Mouse (Mus musculus): ENCODE measurements at regions not wholly inside any gene's neighbourhood (a gene's known extent, or its start where the extent isn't known, plus 50 kb on each side); places are given as distances from the start of the nearest gene placed in this dataset.

- H3K27ac ChIP-seq (ENCODE audit: low read depth, low read length) = no peak overlapping the region
- no peak overlapping the region for H3K4me2 ChIP-seq (ENCODE audit: low read depth, low read length)
- no peak for ATAC-seq (ENCODE audit: low read depth)
- no peaks in the 10 kb centered on the region for H3K36me3 ChIP-seq (ENCODE audit: control insufficient read depth, insufficient read depth, low read length)
- no peak overlapping the region for H3K9ac ChIP-seq (replicated peaks; ENCODE audit: low read depth, low read length)
- no peak overlapping the region for H3K4me3 ChIP-seq (ENCODE audit: low read depth, low read length)
- 0 out of 2 replicates have a peak, but pooled peaks cover 4% of the 10 kb centered on the region for H3K4me1 ChIP-seq (ENCODE audit: control insufficient read depth, insufficient read depth, low read length)
- H3K27me3 ChIP-seq (ENCODE audit: control insufficient read depth, insufficient read depth, low read length) = no peaks in the 10 kb centered on the region
- WGBS = 38% methylated on average over 2 of the region's 2 CpGs
- no peaks in the 10 kb centered on the region for H3K9me3 ChIP-seq (ENCODE audit: control insufficient read depth, low read length)
Observed at GRCm38 (mm10) chr8:49361443-49361842, 517.7 kb upstream of the Tenm3 start.

- 43% methylated on average over 4 of the region's 4 CpGs for WGBS
- ATAC-seq (ENCODE audit: low read depth) = no peak
- Histone ChIP-seq H3K27me3 (ENCODE audit: control insufficient read depth, insufficient read depth, low read length) (no peaks in the 10 kb centered on the region), H3K27ac (ENCODE audit: low read depth, low read length) (no peak overlapping the region), H3K9me3 (ENCODE audit: control insufficient read depth, low read length) (no peaks in the 10 kb centered on the region), H3K4me2 (ENCODE audit: low read depth, low read length) (no peak overlapping the region), H3K4me3 (ENCODE audit: low read depth, low read length) (no peak overlapping the region), H3K36me3 (ENCODE audit: control insufficient read depth, insufficient read depth, low read length) (no peaks in the 10 kb centered on the region), H3K9ac (replicated peaks; ENCODE audit: low read depth, low read length) (no peak overlapping the region), H3K4me1 (ENCODE audit: control insufficient read depth, insufficient read depth, low read length) (0 out of 2 replicates have a peak, but pooled peaks cover 4% of the 10 kb centered on the region)
Observed at GRCm38 (mm10) chr8:49360121-49360520, 516.4 kb upstream of the Tenm3 start.

GRCm38 (mm10) chr8:49359671-49360070 is 515.9 kb upstream of the Tenm3 start:
- Histone ChIP-seq H3K9me3 (ENCODE audit: control insufficient read depth, low read length) (no peaks in the 10 kb centered on the region), H3K4me3 (ENCODE audit: low read depth, low read length) (no peak overlapping the region), H3K4me1 (ENCODE audit: control insufficient read depth, insufficient read depth, low read length) (0 out of 2 replicates have a peak, but pooled peaks cover 4% of the 10 kb centered on the region), H3K4me2 (ENCODE audit: low read depth, low read length) (no peak overlapping the region), H3K9ac (replicated peaks; ENCODE audit: low read depth, low read length) (no peak overlapping the region), H3K36me3 (ENCODE audit: control insufficient read depth, insufficient read depth, low read length) (no peaks in the 10 kb centered on the region), H3K27ac (ENCODE audit: low read depth, low read length) (no peak overlapping the region), H3K27me3 (ENCODE audit: control insufficient read depth, insufficient read depth, low read length) (no peaks in the 10 kb centered on the region)
- ATAC-seq (ENCODE audit: low read depth) = no peak
- WGBS = 59% methylated on average over 9 of the region's 9 CpGs

GRCm38 (mm10) chr8:49348602-49349001 is 504.9 kb upstream of the Tenm3 start:
- ATAC-seq (ENCODE audit: low read depth) = no peak
- H3K27ac ChIP-seq (ENCODE audit: low read depth, low read length) = no peak overlapping the region
- H3K9ac ChIP-seq (replicated peaks; ENCODE audit: low read depth, low read length) = no peak overlapping the region
- 90% methylated on average over 3 of the region's 3 CpGs for WGBS
- no peak overlapping the region for H3K4me2 ChIP-seq (ENCODE audit: low read depth, low read length)
- H3K9me3 ChIP-seq (ENCODE audit: control insufficient read depth, low read length) = no peaks in the 10 kb centered on the region
- no peaks in the 10 kb centered on the region for H3K4me1 ChIP-seq (ENCODE audit: control insufficient read depth, insufficient read depth, low read length)
- H3K36me3 ChIP-seq (ENCODE audit: control insufficient read depth, insufficient read depth, low read length) = no peaks in the 10 kb centered on the region
- no peak overlapping the region for H3K4me3 ChIP-seq (ENCODE audit: low read depth, low read length)
- no peaks in the 10 kb centered on the region for H3K27me3 ChIP-seq (ENCODE audit: control insufficient read depth, insufficient read depth, low read length)

- no peaks in the 10 kb centered on the region for H3K4me1 ChIP-seq (ENCODE audit: control insufficient read depth, insufficient read depth, low read length)
- H3K9ac ChIP-seq (replicated peaks; ENCODE audit: low read depth, low read length) = no peak overlapping the region
- H3K4me2 ChIP-seq (ENCODE audit: low read depth, low read length) = no peak overlapping the region
- 82% methylated on average over 4 of the region's 4 CpGs for WGBS
- ATAC-seq (ENCODE audit: low read depth) = no peak
- no peak overlapping the region for H3K27ac ChIP-seq (ENCODE audit: low read depth, low read length)
- H3K36me3 ChIP-seq (ENCODE audit: control insufficient read depth, insufficient read depth, low read length) = no peaks in the 10 kb centered on the region
- H3K9me3 ChIP-seq (ENCODE audit: control insufficient read depth, low read length) = no peaks in the 10 kb centered on the region
- no peak overlapping the region for H3K4me3 ChIP-seq (ENCODE audit: low read depth, low read length)
- no peaks in the 10 kb centered on the region for H3K27me3 ChIP-seq (ENCODE audit: control insufficient read depth, insufficient read depth, low read length)
Observed at GRCm38 (mm10) chr8:49338716-49339115, 495.0 kb upstream of the Tenm3 start.

- H3K27ac ChIP-seq (ENCODE audit: low read depth, low read length) = no peak overlapping the region
- no peaks in the 10 kb centered on the region for H3K9me3 ChIP-seq (ENCODE audit: control insufficient read depth, low read length)
- no peak for ATAC-seq (ENCODE audit: low read depth)
- WGBS = 77% methylated on average over 4 of the region's 4 CpGs
- no peaks in the 10 kb centered on the region for H3K27me3 ChIP-seq (ENCODE audit: control insufficient read depth, insufficient read depth, low read length)
- no peak overlapping the region for H3K4me3 ChIP-seq (ENCODE audit: low read depth, low read length)
- H3K4me1 ChIP-seq (ENCODE audit: control insufficient read depth, insufficient read depth, low read length) = no peaks in the 10 kb centered on the region
- no peak overlapping the region for H3K9ac ChIP-seq (replicated peaks; ENCODE audit: low read depth, low read length)
- H3K36me3 ChIP-seq (ENCODE audit: control insufficient read depth, insufficient read depth, low read length) = no peaks in the 10 kb centered on the region
- H3K4me2 ChIP-seq (ENCODE audit: low read depth, low read length) = no peak overlapping the region
Observed at GRCm38 (mm10) chr8:49326980-49327379, 483.2 kb upstream of the Tenm3 start.

GRCm38 (mm10) chr8:49321404-49321803 is 477.7 kb upstream of the Tenm3 start:
- 19% methylated on average over 3 of the region's 3 CpGs for WGBS
- Histone ChIP-seq H3K4me1 (ENCODE audit: control insufficient read depth, insufficient read depth, low read length) (no peaks in the 10 kb centered on the region), H3K27ac (ENCODE audit: low read depth, low read length) (no peak overlapping the region), H3K27me3 (ENCODE audit: control insufficient read depth, insufficient read depth, low read length) (no peaks in the 10 kb centered on the region), H3K9me3 (ENCODE audit: control insufficient read depth, low read length) (no peaks in the 10 kb centered on the region), H3K4me3 (ENCODE audit: low read depth, low read length) (no peak overlapping the region), H3K36me3 (ENCODE audit: control insufficient read depth, insufficient read depth, low read length) (no peaks in the 10 kb centered on the region), H3K9ac (replicated peaks; ENCODE audit: low read depth, low read length) (no peak overlapping the region), H3K4me2 (ENCODE audit: low read depth, low read length) (no peak overlapping the region)
- ATAC-seq (ENCODE audit: low read depth) = no peak

- 70% methylated on average over 10 of the region's 10 CpGs for WGBS
- H3K36me3 ChIP-seq (ENCODE audit: control insufficient read depth, insufficient read depth, low read length) = no peaks in the 10 kb centered on the region
- H3K4me1 ChIP-seq (ENCODE audit: control insufficient read depth, insufficient read depth, low read length) = no peaks in the 10 kb centered on the region
- no peak for ATAC-seq (ENCODE audit: low read depth)
- H3K4me2 ChIP-seq (ENCODE audit: low read depth, low read length) = no peak overlapping the region
- no peaks in the 10 kb centered on the region for H3K27me3 ChIP-seq (ENCODE audit: control insufficient read depth, insufficient read depth, low read length)
- H3K4me3 ChIP-seq (ENCODE audit: low read depth, low read length) = no peak overlapping the region
- H3K9me3 ChIP-seq (ENCODE audit: control insufficient read depth, low read length) = no peaks in the 10 kb centered on the region
- H3K9ac ChIP-seq (replicated peaks; ENCODE audit: low read depth, low read length) = no peak overlapping the region
- H3K27ac ChIP-seq (ENCODE audit: low read depth, low read length) = no peak overlapping the region
Observed at GRCm38 (mm10) chr8:49313483-49314278, 469.9 kb upstream of the Tenm3 start.

GRCm38 (mm10) chr8:49312816-49313215 is 469.1 kb upstream of the Tenm3 start:
- Histone ChIP-seq H3K9me3 (ENCODE audit: control insufficient read depth, low read length) (no peaks in the 10 kb centered on the region), H3K27ac (ENCODE audit: low read depth, low read length) (no peak overlapping the region), H3K36me3 (ENCODE audit: control insufficient read depth, insufficient read depth, low read length) (no peaks in the 10 kb centered on the region), H3K27me3 (ENCODE audit: control insufficient read depth, insufficient read depth, low read length) (no peaks in the 10 kb centered on the region), H3K9ac (replicated peaks; ENCODE audit: low read depth, low read length) (no peak overlapping the region), H3K4me3 (ENCODE audit: low read depth, low read length) (no peak overlapping the region), H3K4me1 (ENCODE audit: control insufficient read depth, insufficient read depth, low read length) (no peaks in the 10 kb centered on the region), H3K4me2 (ENCODE audit: low read depth, low read length) (no peak overlapping the region)
- ATAC-seq (ENCODE audit: low read depth) = no peak
- WGBS = 52% methylated on average over 5 of the region's 5 CpGs
